Mouse (Mus musculus): ENCODE results near the gene Tbx15. TPM values are rescaled to one million over a fixed set of nuclear protein-coding genes. Genes with fewer than 3 reads are reported as not detected.
"Not testable (repeated sequence)": the region's sequence is repeated elsewhere in the genome, so short reads cannot be mapped to it uniquely, and the experiment has no call there.

Gene Tbx15
- polyA plus RNA-seq, 1 experiment from 2014 or later = 28.0 TPM

- Histone ChIP-seq H3K4me1 (peaks cover 33% of the 10 kb centered on the region), H3K36me3 (peaks cover 17% of the 10 kb centered on the region), H3K9ac (no peak overlapping the region), H3K9me3 (no peaks in the 10 kb centered on the region), H3K27me3 (no peaks in the 10 kb centered on the region), H3K4me3 (no peak overlapping the region), H3K4me2 (replicated peaks) (no peak overlapping the region), H3K27ac (no peak overlapping the region)
- WGBS = 83% methylated on average over 2 of the region's 2 CpGs
- no peak for ATAC-seq (ENCODE audit: low FRiP score, low read depth)
These were observed 50.7 kb downstream of the Tbx15 start for GRCm38 (mm10) chr3:99290878-99291277.

GRCm38 (mm10) chr3:99291386-99291785 is 51.2 kb downstream of the Tbx15 start:
- Histone ChIP-seq H3K4me3 (no peak overlapping the region), H3K9ac (no peak overlapping the region), H3K4me2 (replicated peaks) (no peak overlapping the region), H3K9me3 (no peaks in the 10 kb centered on the region), H3K27me3 (no peaks in the 10 kb centered on the region), H3K27ac (no peak overlapping the region), H3K36me3 (peaks cover 17% of the 10 kb centered on the region), H3K4me1 (peaks cover 33% of the 10 kb centered on the region)
- no peak for ATAC-seq (ENCODE audit: low FRiP score, low read depth)

GRCm38 (mm10) chr3:99292531-99292931 is 52.4 kb downstream of the Tbx15 start:
- WGBS = 52% methylated on average over 3 of the region's 3 CpGs
- H3K27ac ChIP-seq = no peak overlapping the region
- ATAC-seq (ENCODE audit: low FRiP score, low read depth) = no peak
- no peaks in the 10 kb centered on the region for H3K9me3 ChIP-seq
- peaks cover 33% of the 10 kb centered on the region for H3K4me1 ChIP-seq
- peaks cover 17% of the 10 kb centered on the region for H3K36me3 ChIP-seq
- H3K4me3 ChIP-seq = no peak overlapping the region
- H3K4me2 ChIP-seq (replicated peaks) = no peak overlapping the region
- no peak overlapping the region for H3K9ac ChIP-seq
- H3K27me3 ChIP-seq = no peaks in the 10 kb centered on the region

GRCm38 (mm10) chr3:99294209-99294608 is 54.0 kb downstream of the Tbx15 start:
- not testable (repeated sequence) for H3K9me3 ChIP-seq; ATAC-seq (ENCODE audit: low FRiP score, low read depth)
- H3K36me3 ChIP-seq = peaks cover 17% of the 10 kb centered on the region

GRCm38 (mm10) chr3:99295301-99295700 is 55.1 kb downstream of the Tbx15 start:
- Histone ChIP-seq H3K4me3 (no peak overlapping the region), H3K27ac (no peak overlapping the region), H3K9me3 (no peaks in the 10 kb centered on the region), H3K4me1 (peaks cover 12% of the 10 kb centered on the region), H3K4me2 (replicated peaks) (no peak overlapping the region), H3K9ac (no peak overlapping the region), H3K27me3 (no peaks in the 10 kb centered on the region), H3K36me3 (peaks cover 17% of the 10 kb centered on the region)
- no peak for ATAC-seq (ENCODE audit: low FRiP score, low read depth)
- WGBS = 72% methylated on average over 2 of the region's 2 CpGs

More at GRCm38 (mm10) chr3:99294209-99294608, 54.0 kb downstream of the Tbx15 start:
- not testable (repeated sequence) for H3K9ac ChIP-seq; H3K4me2 ChIP-seq (replicated peaks); H3K27ac ChIP-seq; H3K27me3 ChIP-seq; H3K4me3 ChIP-seq
- peaks cover 23% of the 10 kb centered on the region for H3K4me1 ChIP-seq
- 81% methylated on average over 1 of the region's 1 CpGs for WGBS

GRCm38 (mm10) chr3:99296186-99296585 is 56.0 kb downstream of the Tbx15 start:
- H3K4me3 ChIP-seq = no peak overlapping the region
- H3K9ac ChIP-seq = no peak overlapping the region
- ATAC-seq (ENCODE audit: low FRiP score, low read depth) = no peak
- no peak overlapping the region for H3K27ac ChIP-seq
- no peak overlapping the region for H3K4me2 ChIP-seq (replicated peaks)
- H3K36me3 ChIP-seq = peaks cover 17% of the 10 kb centered on the region
- H3K4me1 ChIP-seq = peaks cover 5% of the 10 kb centered on the region; the same call in 1 of the 2 replicates
- WGBS = 83% methylated on average over 5 of the region's 5 CpGs
- H3K27me3 ChIP-seq = no peaks in the 10 kb centered on the region
- no peaks in the 10 kb centered on the region for H3K9me3 ChIP-seq

- no peaks in the 10 kb centered on the region; the same call in 1 of the 2 replicates for H3K4me1 ChIP-seq
- no peaks in the 10 kb centered on the region; the same call in 1 of the 2 replicates for H3K36me3 ChIP-seq
- WGBS = 66% methylated on average over 2 of the region's 2 CpGs
- ATAC-seq (ENCODE audit: low FRiP score, low read depth) = no peak
- H3K27ac ChIP-seq = no peak overlapping the region
- H3K4me3 ChIP-seq = no peak overlapping the region
- no peak overlapping the region for H3K9ac ChIP-seq
- H3K4me2 ChIP-seq (replicated peaks) = no peak overlapping the region
- H3K27me3 ChIP-seq = no peaks in the 10 kb centered on the region
- H3K9me3 ChIP-seq = no peaks in the 10 kb centered on the region
These were observed 60.7 kb downstream of the Tbx15 start for GRCm38 (mm10) chr3:99300846-99301245.

- H3K36me3 ChIP-seq = peaks cover 32% of the 10 kb centered on the region
- H3K9me3 ChIP-seq = no peaks in the 10 kb centered on the region
- no peak overlapping the region for H3K4me3 ChIP-seq
- peaks cover 9% of the 10 kb centered on the region for H3K4me1 ChIP-seq
- no peak overlapping the region for H3K27ac ChIP-seq
- H3K4me2 ChIP-seq (replicated peaks) = no peak overlapping the region
- 44% methylated on average over 2 of the region's 2 CpGs for WGBS
- no peak overlapping the region for H3K9ac ChIP-seq
- ATAC-seq (ENCODE audit: low FRiP score, low read depth) = no peak
- no peaks in the 10 kb centered on the region for H3K27me3 ChIP-seq
These were observed 70.7 kb downstream of the Tbx15 start for GRCm38 (mm10) chr3:99310877-99311276.

GRCm38 (mm10) chr3:99311943-99312635 is 71.9 kb downstream of the Tbx15 start:
- Histone ChIP-seq H3K36me3 (peaks cover 44% of the 10 kb centered on the region), H3K9ac (no peak overlapping the region), H3K27me3 (no peaks in the 10 kb centered on the region), H3K9me3 (no peaks in the 10 kb centered on the region), H3K4me1 (peaks cover 9% of the 10 kb centered on the region), H3K27ac (no peak overlapping the region), H3K4me3 (no peak overlapping the region), H3K4me2 (replicated peaks) (no peak overlapping the region)
- peak; percentile 54; the same call in 1 of the 2 replicates for ATAC-seq (ENCODE audit: low FRiP score, low read depth)
- WGBS = 8% methylated on average over 7 of the region's 7 CpGs

- ATAC-seq (ENCODE audit: low FRiP score, low read depth) = no peak
These were observed 82.2 kb downstream of the Tbx15 start for GRCm38 (mm10) chr3:99322345-99322744.

GRCm38 (mm10) chr3:99329316-99329715 is 89.1 kb downstream of the Tbx15 start:
- no peak for ATAC-seq (ENCODE audit: low FRiP score, low read depth)
- Histone ChIP-seq H3K9ac (no peak overlapping the region), H3K4me1 (peaks cover 15% of the 10 kb centered on the region), H3K36me3 (peaks cover 49% of the 10 kb centered on the region), H3K4me2 (replicated peaks) (no peak overlapping the region), H3K4me3 (no peak overlapping the region), H3K27me3 (no peaks in the 10 kb centered on the region), H3K27ac (no peak overlapping the region), H3K9me3 (no peaks in the 10 kb centered on the region)
- WGBS = 90% methylated on average over 5 of the region's 5 CpGs

More at GRCm38 (mm10) chr3:99322345-99322744, 82.2 kb downstream of the Tbx15 start:
- Histone ChIP-seq H3K27ac (no peak overlapping the region), H3K4me2 (replicated peaks) (no peak overlapping the region), H3K9ac (no peak overlapping the region), H3K27me3 (no peaks in the 10 kb centered on the region), H3K4me1 (peaks cover 26% of the 10 kb centered on the region), H3K9me3 (no peaks in the 10 kb centered on the region), H3K36me3 (peaks cover 55% of the 10 kb centered on the region), H3K4me3 (no peak overlapping the region)
- WGBS = 95% methylated on average over 2 of the region's 2 CpGs

GRCm38 (mm10) chr3:99331086-99331485 is 90.9 kb downstream of the Tbx15 start:
- ATAC-seq (ENCODE audit: low FRiP score, low read depth) = no peak
- H3K9ac ChIP-seq = no peak overlapping the region
- H3K4me1 ChIP-seq = 0 out of 2 replicates have a peak, but pooled peaks cover 3% of the 10 kb centered on the region
- no peaks in the 10 kb centered on the region for H3K27me3 ChIP-seq
- no peaks in the 10 kb centered on the region for H3K9me3 ChIP-seq
- no peak overlapping the region for H3K4me3 ChIP-seq
- H3K4me2 ChIP-seq (replicated peaks) = no peak overlapping the region
- no peak overlapping the region for H3K27ac ChIP-seq
- H3K36me3 ChIP-seq = peaks cover 57% of the 10 kb centered on the region
- 80% methylated on average over 8 of the region's 8 CpGs for WGBS

- H3K9me3 ChIP-seq = no peaks in the 10 kb centered on the region
- no peaks in the 10 kb centered on the region for H3K27me3 ChIP-seq
- no peak overlapping the region for H3K9ac ChIP-seq
- H3K4me2 ChIP-seq (replicated peaks) = no peak overlapping the region
- 0 out of 2 replicates have a peak, but pooled peaks cover 3% of the 10 kb centered on the region for H3K4me1 ChIP-seq
- WGBS = 61% methylated on average over 2 of the region's 2 CpGs
- no peak overlapping the region for H3K4me3 ChIP-seq
- H3K27ac ChIP-seq = no peak overlapping the region
- H3K36me3 ChIP-seq = peaks cover 61% of the 10 kb centered on the region
- ATAC-seq (ENCODE audit: low FRiP score, low read depth) = no peak
These were observed 96.7 kb downstream of the Tbx15 start for GRCm38 (mm10) chr3:99336866-99337265.
